Mouse (Mus musculus): Measurements from ENCODE around the gene Trim12c. TPM values are rescaled to one million over a fixed set of nuclear protein-coding genes. Genes with fewer than 3 reads are reported as not detected.
"Not testable (repeated sequence)": the region's sequence is repeated elsewhere in the genome, so short reads cannot be mapped to it uniquely, and the experiment has no call there.

Trim12c gene
- polyA plus RNA-seq, 1 experiment from 2014 or later: 2.6 TPM

- Histone ChIP-seq H3K4me3 (replicated peaks) (no peak overlapping the region), H3K4me2 (replicated peaks) (no peak overlapping the region), H3K9ac (no peak overlapping the region), H3K27ac (replicated peaks) (no peak overlapping the region), H3K4me1 (no peaks in the 10 kb centered on the region), H3K9me3 (replicated peaks) (no peaks in the 10 kb centered on the region), H3K27me3 (no peaks in the 10 kb centered on the region), H3K36me3 (no peaks in the 10 kb centered on the region)
- WGBS: 69% methylated on average over 9 of the region's 9 CpGs
- ATAC-seq (ENCODE audit: insufficient number of reproducible peaks, low FRiP score, low TSS enrichment, low read depth): no peak
These were observed 31.1 kb downstream of the Trim12c start for GRCm38 (mm10) chr7:104322028-104322427.

DNA sequence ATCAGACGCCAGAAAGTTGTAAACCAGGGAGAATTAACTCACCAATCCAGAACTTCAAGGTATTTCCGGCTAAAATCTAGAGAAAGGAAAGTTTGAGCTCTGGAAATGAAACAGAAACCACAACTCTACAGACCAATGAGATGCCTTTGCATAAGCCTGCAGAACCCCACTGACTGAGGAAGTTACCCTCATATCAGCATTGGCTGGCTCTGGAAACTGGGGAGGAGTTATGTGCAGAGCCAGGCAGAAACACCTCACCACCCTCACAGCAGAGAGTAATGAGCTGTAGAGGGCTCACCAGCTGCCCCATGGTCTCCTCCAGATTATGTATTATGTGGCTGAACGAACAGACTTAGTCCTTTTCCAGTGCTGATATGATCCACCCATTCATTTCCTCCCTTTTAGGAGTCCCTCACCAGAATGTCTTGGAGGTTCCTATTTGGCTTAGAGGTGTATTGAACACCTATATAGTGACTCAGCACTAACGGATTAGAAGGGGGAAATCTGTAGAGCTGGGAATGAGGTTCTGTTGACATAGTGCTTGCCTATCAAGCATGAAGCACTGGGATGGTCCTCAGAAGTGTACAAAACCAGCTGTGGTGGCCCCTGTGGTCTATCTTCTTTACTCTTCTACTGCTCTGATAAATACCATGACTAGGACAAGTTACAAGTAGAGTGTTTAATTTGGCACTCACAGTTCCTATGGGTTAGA, 37.6 kb downstream of the Trim12c start, which contains the start of gene Trim12a:
TSS of gene Trim12a (minus strand) at position 98 of the 712 bp plus-strand sequence.
- not testable (repeated sequence) for H3K9me3 ChIP-seq (replicated peaks); H3K36me3 ChIP-seq; H3K27me3 ChIP-seq; H3K4me1 ChIP-seq; H3K27ac ChIP-seq (replicated peaks); H3K9ac ChIP-seq
- WGBS: 32% methylated on average over 4 of the region's 4 CpGs
- peak; percentile 80 for ATAC-seq (ENCODE audit: insufficient number of reproducible peaks, low FRiP score, low TSS enrichment, low read depth)
- Histone ChIP-seq H3K4me2 (replicated peaks) (peak within 1 kb of the TSS; percentile 45), H3K4me3 (replicated peaks) (peak within 1 kb of the TSS; percentile 46)

- Histone ChIP-seq H3K36me3 (no peaks in the 10 kb centered on the region), H3K9ac (no peak overlapping the region), H3K27me3 (no peaks in the 10 kb centered on the region), H3K4me2 (replicated peaks) (peak overlapping the region; percentile 45), H3K4me3 (replicated peaks) (peak overlapping the region; percentile 46), H3K9me3 (replicated peaks) (no peaks in the 10 kb centered on the region), H3K27ac (replicated peaks) (no peak overlapping the region), H3K4me1 (no peaks in the 10 kb centered on the region)
- WGBS: 13% methylated on average over 15 of the region's 15 CpGs
- peak; percentile 63; the same call in 1 of the 2 replicates for ATAC-seq (ENCODE audit: insufficient number of reproducible peaks, low FRiP score, low TSS enrichment, low read depth)
These were observed 38.3 kb downstream of the Trim12c start for GRCm38 (mm10) chr7:104314796-104315353.

DNA sequence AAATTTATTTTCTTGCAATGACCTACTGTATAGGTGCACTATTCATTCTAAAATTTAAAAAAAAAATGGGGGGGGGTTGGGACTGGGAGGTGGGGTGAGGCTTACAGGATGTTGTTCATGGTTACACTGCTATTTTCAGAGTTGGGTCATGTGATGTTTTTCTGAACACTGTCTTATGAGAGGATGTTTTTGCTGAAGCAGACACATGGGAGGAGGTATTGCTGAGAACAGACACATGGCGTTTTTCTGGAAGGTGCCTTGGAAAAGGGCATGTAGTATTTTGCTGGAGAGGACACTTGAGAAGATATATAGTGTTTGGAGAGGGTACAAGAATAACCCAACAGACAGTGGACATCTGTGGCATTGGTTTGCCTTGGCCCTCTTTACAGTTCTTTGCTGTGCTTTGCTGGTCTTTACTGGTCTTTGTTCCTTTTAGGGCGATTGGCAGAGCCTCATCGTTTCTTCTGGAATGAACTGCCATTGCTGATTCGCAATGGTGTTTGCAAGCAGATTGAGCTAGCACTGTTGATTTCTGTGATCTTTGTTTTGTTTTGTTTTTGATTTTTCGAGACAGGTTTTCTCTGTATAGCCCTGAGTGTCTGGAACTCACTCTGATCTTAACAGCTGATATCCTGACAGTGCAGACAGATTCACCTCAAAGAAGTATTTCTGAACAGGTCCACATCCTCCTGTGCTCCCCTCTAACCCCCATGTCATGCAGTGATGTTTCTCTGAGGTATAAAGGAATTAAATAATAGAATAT, 61.3 kb downstream of the Trim12c start:
- H3K4me2 ChIP-seq (replicated peaks): no peak overlapping the region
- no peaks in the 10 kb centered on the region for H3K27me3 ChIP-seq
- no peak for ATAC-seq (ENCODE audit: insufficient number of reproducible peaks, low FRiP score, low TSS enrichment, low read depth)
- no peak overlapping the region for H3K27ac ChIP-seq (replicated peaks)
- WGBS: 78% methylated on average over 5 of the region's 5 CpGs
- no peaks in the 10 kb centered on the region for H3K36me3 ChIP-seq
- no peaks in the 10 kb centered on the region for H3K9me3 ChIP-seq (replicated peaks)
- no peaks in the 10 kb centered on the region for H3K4me1 ChIP-seq
- H3K9ac ChIP-seq: no peak overlapping the region
- no peak overlapping the region for H3K4me3 ChIP-seq (replicated peaks)

GRCm38 (mm10) chr7:104290641-104291040, 62.5 kb downstream of the Trim12c start:
- 89% methylated on average over 1 of the region's 1 CpGs for WGBS
- Histone ChIP-seq H3K4me2 (replicated peaks) (no peak overlapping the region), H3K9me3 (replicated peaks) (no peaks in the 10 kb centered on the region), H3K27ac (replicated peaks) (no peak overlapping the region), H3K9ac (no peak overlapping the region), H3K4me1 (no peaks in the 10 kb centered on the region), H3K27me3 (no peaks in the 10 kb centered on the region), H3K4me3 (replicated peaks) (no peak overlapping the region), H3K36me3 (no peaks in the 10 kb centered on the region)
- ATAC-seq (ENCODE audit: insufficient number of reproducible peaks, low FRiP score, low TSS enrichment, low read depth): no peak

Other genes with a start within 250 kb of the Trim12c start
- 0.22 TPM in 1 of 2 replicates, not detected in the other for gene Olfr646, start 248.5 kb downstream of the Trim12c start, polyA plus RNA-seq (2015; fragmentation: Nextera tagmentation; extraction: Ambion mirVana)
- not detected in 2 replicates for gene Ubqln5, start 223.5 kb downstream of the Trim12c start, polyA plus RNA-seq (2015; fragmentation: Nextera tagmentation; extraction: Ambion mirVana)
- not detected in 2 replicates for gene Olfr643, start 216.0 kb downstream of the Trim12c start, polyA plus RNA-seq (2015; fragmentation: Nextera tagmentation; extraction: Ambion mirVana)
- gene Ubqln3, start 210.1 kb downstream of the Trim12c start, polyA plus RNA-seq (2015; fragmentation: Nextera tagmentation; extraction: Ambion mirVana): 0.22 and 0.37 TPM in 2 replicates
- gene Ubqlnl, start 202.8 kb downstream of the Trim12c start, polyA plus RNA-seq (2015; fragmentation: Nextera tagmentation; extraction: Ambion mirVana): 0.12 and 0.49 TPM in 2 replicates
- gene Olfm5, start 188.5 kb downstream of the Trim12c start, polyA plus RNA-seq (2015; fragmentation: Nextera tagmentation; extraction: Ambion mirVana): 20.1 and 24.2 TPM in 2 replicates
- gene Olfr648, start 170.0 kb downstream of the Trim12c start, polyA plus RNA-seq (2015; fragmentation: Nextera tagmentation; extraction: Ambion mirVana): 0.25 and 0.27 TPM in 2 replicates
- gene Olfr649, start 157.4 kb downstream of the Trim12c start, polyA plus RNA-seq (2015; fragmentation: Nextera tagmentation; extraction: Ambion mirVana): not detected in 2 replicates
- gene Trim6, start 134.6 kb downstream of the Trim12c start, polyA plus RNA-seq (2015; fragmentation: Nextera tagmentation; extraction: Ambion mirVana): 0.54 and 0.59 TPM in 2 replicates
- gene Trim34a, start 108.9 kb downstream of the Trim12c start, polyA plus RNA-seq (2015; fragmentation: Nextera tagmentation; extraction: Ambion mirVana): 1.8 and 2.0 TPM in 2 replicates
- 0.40 and 0.41 TPM in 2 replicates for gene Trim5, start 65.3 kb downstream of the Trim12c start, polyA plus RNA-seq (2015; fragmentation: Nextera tagmentation; extraction: Ambion mirVana)
- 7.3 and 8.0 TPM in 2 replicates for gene Trim12a, start 37.9 kb downstream of the Trim12c start, polyA plus RNA-seq (2015; fragmentation: Nextera tagmentation; extraction: Ambion mirVana)
- 0.16 TPM in 1 of 2 replicates, not detected in the other for gene Trim34b, start 23.9 kb downstream of the Trim12c start, polyA plus RNA-seq (2015; fragmentation: Nextera tagmentation; extraction: Ambion mirVana)
- gene Trim30b, start 16.5 kb upstream of the Trim12c start, polyA plus RNA-seq (2015; fragmentation: Nextera tagmentation; extraction: Ambion mirVana): 0.13 and 0.16 TPM in 2 replicates
- 0.22 and 0.28 TPM in 2 replicates for gene Trim30c, start 47.5 kb upstream of the Trim12c start, polyA plus RNA-seq (2015; fragmentation: Nextera tagmentation; extraction: Ambion mirVana)
- gene Trim30a, start 111.8 kb upstream of the Trim12c start, polyA plus RNA-seq (2015; fragmentation: Nextera tagmentation; extraction: Ambion mirVana): 1.8 and 2.3 TPM in 2 replicates
- 0.74 and 0.85 TPM in 2 replicates for gene Trim30d, start 154.5 kb upstream of the Trim12c start, polyA plus RNA-seq (2015; fragmentation: Nextera tagmentation; extraction: Ambion mirVana)
- not detected in 2 replicates for gene Olfr651, start 196.8 kb upstream of the Trim12c start, polyA plus RNA-seq (2015; fragmentation: Nextera tagmentation; extraction: Ambion mirVana)
- gene Olfr652, start 207.5 kb upstream of the Trim12c start, polyA plus RNA-seq (2015; fragmentation: Nextera tagmentation; extraction: Ambion mirVana): 0.11 TPM in 1 of 2 replicates, not detected in the other
- 0.11 and 0.16 TPM in 2 replicates for gene Olfr653, start 224.0 kb upstream of the Trim12c start, polyA plus RNA-seq (2015; fragmentation: Nextera tagmentation; extraction: Ambion mirVana)
- gene Olfr654, start 233.7 kb upstream of the Trim12c start, polyA plus RNA-seq (2015; fragmentation: Nextera tagmentation; extraction: Ambion mirVana): 0.12 TPM in 1 of 2 replicates, not detected in the other
- gene Olfr655, start 248.4 kb upstream of the Trim12c start, polyA plus RNA-seq (2015; fragmentation: Nextera tagmentation; extraction: Ambion mirVana): 0.16 and 0.29 TPM in 2 replicates

All from embryonic facial prominence, embryonic 15.5 days (tissue).